Mouse (Mus musculus): Measurements from ENCODE around the gene Tmem100. TPM values are rescaled to one million over a fixed set of nuclear protein-coding genes. Genes with fewer than 3 reads are reported as not detected.

Gene Tmem100
- total RNA-seq (2021), result 10 to 100 TPM; 28.0 TPM
- long read RNA-seq, experiment 1, transcript Tmem100-201 (3 exons, 1,767 nt), result major isoform, 32 of 49 reads
- long read RNA-seq, experiment 1, partial matches to known transcripts, result 13 of 49 reads
- long read RNA-seq, experiment 1, other reads (novel, unspliced or antisense), result 4 of 49 reads
- long read RNA-seq, experiment 2, transcript Tmem100-201 (3 exons, 1,767 nt), result major isoform, 68 of 97 reads
- long read RNA-seq, experiment 2, partial matches to known transcripts, result 5 of 97 reads
- long read RNA-seq, experiment 2, other reads (novel, unspliced or antisense), result 24 of 97 reads

DNA sequence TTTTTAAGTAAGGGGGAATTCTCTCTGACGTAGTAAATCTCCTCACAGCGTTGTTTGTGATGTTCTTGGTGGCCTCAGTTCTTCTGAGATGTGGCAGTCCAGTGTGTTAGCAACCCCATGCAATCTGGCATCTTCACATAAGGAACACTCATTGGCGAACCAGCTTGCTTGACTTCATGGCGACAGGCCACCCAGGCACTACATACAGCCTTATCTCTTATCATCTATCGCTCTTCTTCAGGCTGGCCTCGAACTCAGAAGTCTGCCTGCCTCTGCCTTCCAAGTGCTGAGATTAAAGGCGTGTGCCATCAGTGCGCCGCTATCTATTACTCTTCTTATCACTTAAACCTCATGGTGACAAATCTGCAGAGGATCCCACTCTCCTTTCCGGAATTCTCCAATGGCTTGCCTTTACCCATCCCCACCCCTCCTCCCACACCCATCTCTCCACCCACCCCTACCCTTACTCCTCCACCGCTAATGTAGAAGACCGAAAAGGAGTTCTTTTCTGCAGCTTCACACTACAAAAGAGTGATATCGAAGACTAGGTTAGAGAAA is at the start of gene Tmem100:
Tmem100 (plus strand) TSS at position 508 of the 558 bp plus-strand sequence.
- no peak for DNase-seq (ENCODE audit: low spot score in 2 of 2)

DNA sequence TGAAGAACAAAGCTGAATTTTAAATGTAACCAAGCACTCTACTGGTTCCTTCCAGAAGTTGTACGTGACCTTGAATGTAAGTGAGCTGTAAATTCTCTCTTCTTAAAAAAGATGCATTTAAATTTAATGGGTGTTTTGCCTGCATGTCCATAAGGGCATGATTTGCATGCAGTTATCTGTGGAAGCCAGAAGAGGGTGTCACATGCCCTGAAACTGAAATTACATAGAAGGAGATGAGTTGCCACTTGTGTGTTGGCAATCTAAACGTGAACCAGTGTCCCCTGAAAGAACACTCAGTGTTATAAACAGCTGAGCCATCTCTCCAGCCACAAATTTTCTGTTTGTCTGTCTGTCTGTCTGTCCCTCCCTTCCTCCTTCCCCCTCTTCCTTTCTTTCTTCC is 47.2 kb upstream of the Tmem100 start:
- no peak for DNase-seq (ENCODE audit: low spot score in 2 of 2)

DNA sequence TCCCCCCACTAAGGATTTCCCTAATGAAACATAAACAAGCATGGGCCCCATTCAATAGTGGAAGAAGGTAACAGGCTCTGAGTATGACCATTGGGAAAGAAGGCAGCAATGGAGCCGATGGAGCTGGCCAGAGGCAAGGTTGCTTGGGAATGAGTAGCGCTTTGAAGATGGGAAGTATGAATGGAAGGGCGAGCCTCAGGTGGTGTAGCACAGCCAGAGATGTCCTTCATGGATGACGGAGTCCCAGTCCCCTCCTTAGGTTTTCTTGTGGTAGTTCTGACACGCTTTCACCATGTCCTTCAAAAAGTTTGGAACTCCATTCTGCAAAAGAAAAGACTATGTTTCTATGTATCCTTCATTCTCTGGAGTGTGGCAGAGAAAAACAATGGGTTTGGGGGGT is 45.7 kb upstream of the Tmem100 start:
- no peak for DNase-seq (ENCODE audit: low spot score in 2 of 2)

DNA sequence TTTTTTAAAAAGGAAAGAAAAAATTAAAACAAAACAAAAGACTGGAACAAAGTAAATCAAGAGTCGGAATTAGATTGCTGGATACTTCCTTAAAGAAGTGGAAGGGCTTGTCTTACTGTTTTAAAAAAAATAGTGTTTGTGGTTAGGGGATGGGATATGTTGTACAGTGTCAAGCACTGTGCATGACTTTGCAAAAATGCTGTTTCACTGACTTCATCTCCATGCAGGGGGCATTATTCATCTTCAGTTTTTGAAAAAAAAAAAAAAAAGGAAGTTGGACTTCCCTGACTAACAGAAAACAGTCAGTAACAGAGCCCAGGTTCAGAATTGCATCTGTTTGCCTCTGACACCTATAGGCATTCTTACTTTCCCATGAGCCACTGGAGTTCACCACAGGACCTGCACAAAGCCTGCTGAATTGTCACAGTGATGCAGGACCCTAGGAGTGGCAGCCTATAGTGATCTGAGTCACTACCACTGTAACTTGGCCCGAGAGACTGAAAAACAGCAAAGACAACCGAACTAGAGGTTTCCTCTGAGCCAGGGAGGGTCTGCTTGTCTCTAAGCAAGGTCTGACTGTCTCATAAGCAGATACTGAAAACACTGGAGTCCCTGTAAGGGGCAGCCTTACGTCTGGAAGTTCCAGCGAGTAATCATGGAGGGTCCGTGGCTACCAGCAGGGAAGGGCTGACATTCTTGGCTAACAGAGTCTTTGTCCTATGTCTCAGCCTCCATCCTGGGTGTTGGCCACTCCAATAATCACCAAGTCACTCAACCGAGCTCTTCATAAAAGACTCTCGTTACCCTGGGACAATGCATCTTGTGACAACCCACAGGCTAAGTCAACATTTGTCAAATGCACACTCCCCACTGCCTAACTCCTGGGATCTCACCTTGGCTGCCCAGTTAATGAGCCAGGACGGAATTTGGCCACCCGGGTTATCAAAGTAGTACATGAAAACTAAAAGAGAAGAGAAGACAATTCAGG is 44.7 kb upstream of the Tmem100 start:
- no peak for DNase-seq (ENCODE audit: low spot score in 2 of 2)

DNA sequence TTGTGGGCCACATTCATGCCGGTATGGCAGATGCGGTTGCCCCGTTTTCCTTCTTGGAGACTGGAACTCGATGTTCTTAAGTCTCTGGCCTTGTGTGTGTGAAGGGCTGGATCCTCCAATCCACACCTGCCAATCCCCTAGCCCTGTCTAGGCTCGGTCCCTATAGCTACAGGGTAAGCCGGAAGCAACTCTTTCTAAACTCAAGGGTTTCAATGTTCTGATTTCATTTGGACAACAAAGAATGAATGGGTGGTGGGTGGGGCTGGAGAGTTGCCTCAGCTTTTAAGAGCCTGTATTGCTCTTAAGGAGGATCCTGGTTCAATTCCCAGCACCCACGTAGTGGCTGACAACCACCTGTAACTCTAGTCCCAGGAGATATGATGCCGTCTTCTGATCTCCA is 43.6 kb upstream of the Tmem100 start:
- no peak for DNase-seq (ENCODE audit: low spot score in 2 of 2)

DNA sequence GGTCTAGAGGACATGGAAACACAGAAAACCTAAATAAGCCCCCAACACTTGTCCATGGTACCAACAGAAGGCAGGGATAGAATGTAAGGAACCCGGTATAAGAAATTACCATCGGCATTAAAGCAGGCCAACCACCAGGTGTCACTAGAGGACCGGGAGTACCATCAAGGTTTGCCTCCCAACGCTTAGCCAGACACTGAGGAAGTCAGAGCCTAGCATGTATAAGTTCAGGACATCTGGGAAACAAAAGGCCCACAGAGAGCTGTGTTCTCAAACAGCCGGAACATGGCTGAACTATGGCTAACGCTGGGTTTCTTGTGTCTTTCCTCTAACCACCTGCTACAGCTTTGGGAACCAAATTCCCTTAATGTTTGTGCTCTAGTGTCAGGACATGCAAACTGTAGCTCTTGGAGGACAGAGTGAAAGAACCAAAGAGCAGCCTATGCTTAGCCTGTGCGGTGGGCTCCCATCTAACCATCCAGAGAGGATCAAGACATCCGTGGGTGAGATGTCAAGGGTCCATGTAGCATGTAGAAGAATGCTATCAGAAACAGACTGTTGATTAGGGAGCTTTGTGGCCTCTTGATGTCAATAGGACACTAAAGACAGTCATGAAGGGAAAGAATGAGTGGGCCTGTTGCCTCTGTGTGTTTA is 41.1 kb upstream of the Tmem100 start:
- peak; percentile 65 to 75 for DNase-seq (ENCODE audit: low spot score in 2 of 2)

DNA sequence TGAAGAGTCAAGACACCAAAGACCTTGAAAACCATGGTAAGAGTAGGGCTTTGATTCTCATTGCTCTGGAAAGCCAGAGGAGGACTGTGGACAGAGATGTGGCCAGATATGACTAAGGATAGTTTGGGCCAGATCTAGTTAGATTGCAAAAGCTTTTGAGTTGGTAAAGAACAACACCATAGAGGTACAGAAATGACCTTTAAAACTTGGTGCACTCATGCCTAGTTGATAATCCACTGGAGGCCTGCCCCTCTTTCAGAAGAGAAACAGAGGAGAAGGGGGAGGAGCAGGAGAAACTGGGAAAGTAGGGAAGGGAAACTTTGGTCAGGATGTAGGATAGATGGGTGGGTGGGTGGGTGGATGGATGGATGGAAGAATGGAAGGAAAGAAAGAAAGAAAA is 38.5 kb upstream of the Tmem100 start:
- DNase-seq (ENCODE audit: low spot score in 2 of 2), result no peak

DNA sequence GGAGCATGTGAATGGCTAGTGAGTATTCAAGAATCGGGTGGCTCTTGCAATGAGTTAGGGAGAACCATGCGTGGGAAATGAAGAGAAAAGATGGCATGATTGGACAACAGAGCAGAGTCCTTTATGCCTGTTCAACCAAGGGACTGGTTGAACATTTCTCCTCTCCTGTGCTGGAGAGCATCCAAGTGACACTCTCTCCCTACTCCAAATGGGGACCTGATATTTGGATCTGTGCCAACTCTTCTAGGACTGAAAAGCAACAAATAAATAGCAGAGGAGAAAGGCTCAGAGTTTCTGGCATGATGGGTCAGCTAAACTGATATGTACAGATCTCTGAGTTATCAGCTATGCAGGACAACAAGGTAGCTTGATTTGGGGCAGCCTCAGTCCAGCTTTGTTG is 35.4 kb upstream of the Tmem100 start:
- DNase-seq (ENCODE audit: low spot score in 2 of 2), result no peak

DNA sequence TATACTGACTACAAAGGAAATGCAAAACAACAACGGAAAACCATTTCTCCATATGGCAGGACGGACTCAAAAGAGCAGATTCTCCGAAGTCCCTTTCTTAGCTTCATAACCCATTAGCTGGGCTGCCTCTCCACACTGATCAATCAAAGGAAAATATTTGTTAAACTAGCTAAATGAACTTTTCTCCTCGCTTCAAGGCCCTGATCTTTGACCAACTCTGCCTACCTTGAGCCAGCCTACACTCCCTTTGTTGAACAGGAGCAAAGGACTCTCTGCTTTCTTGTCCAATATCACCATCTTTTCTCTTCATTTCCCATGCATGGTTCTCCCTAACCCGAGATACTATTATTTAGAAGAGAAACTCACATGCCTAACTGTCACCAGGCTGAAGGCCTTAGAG is 34.6 kb upstream of the Tmem100 start:
- DNase-seq (ENCODE audit: low spot score in 2 of 2), result no peak

DNA sequence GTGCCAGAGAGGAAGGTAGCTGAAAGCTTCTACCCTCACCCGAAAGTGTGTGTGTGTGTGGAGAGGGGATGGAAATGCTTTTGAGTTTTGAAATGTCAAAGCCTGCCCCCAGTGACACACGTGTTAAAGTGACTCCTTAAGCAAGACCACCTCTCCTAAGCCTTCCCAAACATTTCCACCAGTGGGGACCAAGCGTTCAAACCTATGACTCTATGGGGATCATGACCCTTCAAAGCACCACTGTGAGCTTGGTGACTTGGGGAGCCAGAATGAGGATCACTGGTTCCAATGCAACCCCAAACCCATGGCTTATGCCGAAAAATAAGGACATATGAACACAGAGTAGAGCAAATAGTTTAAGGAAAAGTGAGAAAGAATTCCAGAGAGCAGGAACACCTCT is 33.7 kb upstream of the Tmem100 start:
- no peak for DNase-seq (ENCODE audit: low spot score in 2 of 2)

DNA sequence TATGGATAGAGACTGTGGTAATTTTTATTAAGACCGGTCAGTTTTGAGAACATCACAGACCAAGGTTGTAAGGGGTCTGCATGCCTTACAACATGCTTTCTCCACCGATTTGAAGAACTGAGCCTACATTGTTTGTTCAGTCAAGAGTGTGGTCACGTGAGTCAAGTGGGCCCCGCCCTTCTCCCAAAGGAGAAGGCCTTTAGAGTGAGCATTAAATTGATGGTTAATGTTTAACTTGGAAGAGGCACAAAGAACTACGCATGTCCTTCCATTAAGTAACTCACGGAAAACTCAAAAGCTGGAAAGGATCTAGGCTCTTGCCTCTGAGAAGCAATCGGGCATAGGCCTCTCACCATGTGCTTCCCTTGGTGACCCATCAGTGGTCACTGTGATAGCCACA is 33.3 kb upstream of the Tmem100 start:
- no peak for DNase-seq (ENCODE audit: low spot score in 2 of 2)

DNA sequence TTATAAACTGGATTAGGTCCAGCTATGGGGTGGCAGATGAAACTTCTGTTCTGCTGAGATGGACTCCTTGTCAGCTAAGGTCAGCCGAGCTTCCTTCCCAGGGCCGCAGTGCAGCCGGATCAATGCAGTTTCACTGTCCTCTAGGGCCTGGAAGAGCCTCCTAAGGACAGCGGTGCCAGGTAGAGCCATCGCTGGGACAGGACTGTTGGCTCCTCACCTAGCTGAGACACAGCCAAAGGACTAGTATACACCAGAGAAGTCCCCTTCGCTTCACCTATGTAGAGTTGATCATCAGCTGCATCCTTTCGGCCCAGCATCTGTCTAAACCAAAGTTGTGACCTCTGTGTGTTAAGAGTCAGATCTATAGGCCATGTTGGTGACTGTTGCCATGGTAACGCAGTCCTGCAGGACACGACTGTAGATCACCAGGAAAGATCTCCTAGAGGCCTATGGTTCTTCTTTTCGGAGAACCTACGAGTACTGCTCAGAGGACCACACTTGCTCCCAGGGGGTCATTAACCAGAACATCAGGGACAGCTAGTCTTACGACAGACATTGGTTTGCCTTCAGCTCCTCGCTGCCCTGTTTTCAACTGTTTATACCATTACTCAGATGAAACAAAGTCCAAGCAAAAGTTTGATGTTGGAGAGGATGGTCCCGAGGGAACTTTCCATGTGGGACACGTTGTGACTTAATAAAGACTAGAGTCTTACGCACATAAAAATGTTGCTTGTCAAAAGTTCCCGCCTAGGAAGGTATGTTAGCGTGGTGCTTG is 31.0 kb upstream of the Tmem100 start:
- DNase-seq (ENCODE audit: low spot score in 2 of 2), result no peak

DNA sequence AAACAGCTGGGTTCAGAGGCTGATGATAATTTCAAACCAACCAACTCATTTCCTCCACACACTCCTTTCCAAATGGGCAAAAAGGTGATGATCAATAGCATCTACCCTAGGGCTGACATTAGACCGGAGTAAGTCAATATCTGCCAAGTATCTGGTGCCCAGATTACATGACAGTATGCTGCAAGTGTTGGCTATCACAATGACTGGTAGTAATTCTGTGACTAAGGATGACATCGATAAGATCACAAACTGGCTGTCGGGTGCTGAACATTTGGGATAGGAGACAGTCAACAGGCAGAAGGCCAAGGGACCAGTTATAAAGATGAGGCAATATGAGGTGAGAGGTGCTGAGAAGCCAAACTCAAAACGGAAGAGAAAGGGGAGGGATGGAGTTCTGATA is 29.5 kb upstream of the Tmem100 start:
- DNase-seq (ENCODE audit: low spot score in 2 of 2), result no peak

DNA sequence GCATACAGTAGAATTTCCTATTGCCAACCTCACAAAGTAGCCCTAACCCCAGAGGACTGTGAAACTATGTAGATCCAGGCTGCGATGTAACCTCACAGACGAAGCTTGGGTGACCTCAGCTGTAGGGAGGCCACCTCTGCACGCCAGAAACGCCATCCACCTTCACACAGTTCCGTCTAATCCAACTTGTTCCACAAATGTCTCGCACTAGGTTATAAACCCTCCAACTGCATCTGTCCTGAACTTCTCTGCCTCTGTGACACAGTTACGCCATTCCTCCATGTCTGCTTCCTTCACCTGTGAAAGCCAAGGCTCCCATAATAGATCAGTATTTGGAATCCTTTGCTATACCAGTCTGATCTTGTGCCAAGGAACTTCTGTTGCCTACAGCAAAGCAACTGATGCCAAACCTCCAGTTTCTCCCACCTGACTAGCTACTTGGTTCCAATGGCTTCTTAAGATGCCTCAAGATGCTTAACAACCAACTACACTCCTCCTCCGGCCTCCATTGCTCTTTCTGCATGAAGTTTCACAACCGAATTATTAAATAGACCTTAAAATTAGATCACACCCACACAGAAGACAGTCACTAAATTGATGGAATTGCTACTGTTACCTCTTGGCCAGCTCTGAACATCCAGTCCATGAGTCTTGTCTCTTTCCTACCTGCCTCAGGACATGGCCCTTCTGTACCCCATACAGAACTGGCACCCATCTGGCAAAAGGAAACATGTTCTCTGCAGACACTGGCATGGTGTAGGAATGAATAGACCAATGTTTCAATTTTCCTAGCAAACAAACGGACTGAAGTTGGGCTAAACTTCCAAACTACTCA is 28.5 kb upstream of the Tmem100 start:
- no peak for DNase-seq (ENCODE audit: low spot score in 2 of 2)

DNA sequence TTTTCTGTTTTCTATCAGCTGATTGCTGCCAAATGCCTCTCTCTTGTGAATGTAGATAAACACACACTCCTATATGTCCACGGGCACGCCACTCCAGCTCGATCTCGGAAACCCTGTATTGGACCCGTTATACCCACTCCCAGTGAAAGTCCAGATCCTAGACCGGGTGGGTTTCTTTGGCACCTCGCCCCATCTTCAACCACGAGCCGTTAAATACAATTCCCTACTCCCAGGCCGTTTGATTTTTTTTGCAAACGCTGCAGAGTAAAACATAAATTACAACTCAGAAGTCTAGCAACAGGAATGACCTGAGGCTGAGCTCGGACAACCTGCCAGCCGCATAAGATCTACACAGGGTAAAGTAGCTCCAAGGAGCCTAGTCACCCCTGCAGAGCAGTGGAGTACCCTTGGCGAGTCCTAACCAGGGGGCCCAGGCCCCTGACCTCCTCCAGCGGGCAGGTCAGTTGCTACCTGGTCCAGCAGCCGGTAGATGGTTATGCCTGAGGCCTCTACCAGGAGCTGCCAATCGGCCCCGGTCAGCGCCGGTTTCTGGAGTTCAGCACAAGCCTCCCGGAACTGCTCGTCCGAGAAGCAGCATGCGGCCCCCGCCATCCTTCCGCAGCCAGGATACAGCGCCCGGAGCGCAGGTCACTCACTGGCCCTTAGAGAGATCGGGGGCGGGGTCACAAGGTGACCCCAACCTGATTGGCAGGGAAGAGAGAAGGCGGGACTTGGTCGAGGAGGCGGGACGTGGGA is 27.7 kb upstream of the Tmem100 start, which contains the start of gene Pctp:
Pctp (minus strand) TSS at position 664 of the 756 bp plus-strand sequence.
- DNase-seq (ENCODE audit: low spot score in 2 of 2), result peak in 1 of 2 experiments; percentile 41

DNA sequence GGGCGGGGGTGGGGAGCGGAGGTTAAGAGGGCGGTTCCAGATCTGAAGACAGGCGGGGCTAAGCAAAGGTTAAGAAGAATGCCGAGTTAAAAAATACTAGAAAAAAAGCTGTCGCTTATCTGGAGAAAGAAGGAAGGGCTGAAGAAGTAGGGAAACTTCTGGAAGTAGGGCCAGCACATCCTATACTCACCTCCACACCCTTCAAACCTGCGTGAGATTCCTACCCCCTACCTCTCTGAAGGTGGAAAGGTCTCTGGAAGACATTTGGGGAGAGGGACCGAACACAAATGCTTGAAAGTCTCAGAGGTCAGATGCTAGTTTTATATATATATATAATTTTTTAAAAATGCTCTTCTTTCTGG is 27.2 kb upstream of the Tmem100 start:
- DNase-seq (ENCODE audit: low spot score in 2 of 2), result no peak

DNA sequence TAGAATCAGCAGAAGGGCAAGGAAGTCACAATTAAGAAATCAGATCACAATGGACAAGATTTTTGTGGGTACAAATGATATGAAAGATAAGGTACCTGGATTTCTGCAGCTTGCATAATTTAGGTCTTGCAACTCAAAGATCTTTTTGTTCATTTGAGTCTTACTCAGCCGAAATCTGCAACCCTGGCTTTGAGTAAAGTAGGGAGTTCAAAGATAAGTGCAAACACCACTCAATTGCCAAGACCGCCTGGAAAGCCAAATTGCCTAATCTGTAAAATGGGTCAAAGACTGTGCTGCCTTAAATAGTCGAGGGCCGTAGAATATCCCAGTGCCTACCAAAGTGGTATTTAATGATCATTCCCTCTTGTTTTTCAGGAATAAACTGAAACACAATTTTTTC is 26.8 kb upstream of the Tmem100 start:
- no peak for DNase-seq (ENCODE audit: low spot score in 2 of 2)

DNA sequence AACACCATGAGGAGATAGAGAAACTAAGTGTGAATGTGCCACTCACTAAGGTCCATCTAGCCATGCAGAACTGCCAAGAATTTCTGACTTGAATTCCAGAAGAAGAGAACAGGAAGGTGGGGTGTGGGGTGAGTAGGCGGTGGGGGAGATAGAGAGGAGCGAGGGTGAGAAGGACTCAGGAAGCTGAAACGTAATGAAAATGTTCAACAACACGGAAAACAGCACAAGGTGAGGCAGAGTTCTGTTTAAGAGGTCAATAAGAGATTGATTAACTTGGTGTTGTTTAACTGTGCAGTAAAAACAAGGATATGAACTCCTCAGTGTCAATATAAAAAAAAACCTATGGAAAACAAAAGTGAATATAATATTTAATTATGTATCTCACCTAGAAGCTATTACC is 24.0 kb upstream of the Tmem100 start:
- DNase-seq (ENCODE audit: low spot score in 2 of 2), result no peak

Data from layer of hippocampus, postnatal 14 days (tissue).